Mouse (Mus musculus): ENCODE measurements around the gene Dab1.

The Dab1 gene

GRCm38 (mm10) chr4:104665553-104665952 is 1046.4 kb downstream of the Dab1 start:
- no peak for DNase-seq (ENCODE audit: low read depth, low spot score)

- no peak for DNase-seq (ENCODE audit: low read depth, low spot score)
These were observed 1047.8 kb downstream of the Dab1 start for GRCm38 (mm10) chr4:104666831-104667551.

- no peak for DNase-seq (ENCODE audit: low read depth, low spot score)
These were observed 1048.9 kb downstream of the Dab1 start for GRCm38 (mm10) chr4:104668061-104668460.

- DNase-seq (ENCODE audit: low read depth, low spot score): no peak
These were observed 1050.2 kb downstream of the Dab1 start for GRCm38 (mm10) chr4:104669406-104669805.

GRCm38 (mm10) chr4:104670741-104671140 is 1051.6 kb downstream of the Dab1 start:
- no peak for DNase-seq (ENCODE audit: low read depth, low spot score)

GRCm38 (mm10) chr4:104673317-104673716 is 1054.2 kb downstream of the Dab1 start:
- DNase-seq (ENCODE audit: low read depth, low spot score): no peak

GRCm38 (mm10) chr4:104674706-104675105 is 1055.5 kb downstream of the Dab1 start:
- DNase-seq (ENCODE audit: low read depth, low spot score): no peak

GRCm38 (mm10) chr4:104678234-104678633 is 1059.1 kb downstream of the Dab1 start:
- no peak for DNase-seq (ENCODE audit: low read depth, low spot score)

GRCm38 (mm10) chr4:104680475-104680874 is 1061.3 kb downstream of the Dab1 start:
- no peak for DNase-seq (ENCODE audit: low read depth, low spot score)

- DNase-seq (ENCODE audit: low read depth, low spot score): no peak
These were observed 1067.1 kb downstream of the Dab1 start for GRCm38 (mm10) chr4:104686137-104686809.

- DNase-seq (ENCODE audit: low read depth, low spot score): no peak
These were observed 1069.9 kb downstream of the Dab1 start for GRCm38 (mm10) chr4:104689047-104689446.

- no peak for DNase-seq (ENCODE audit: low read depth, low spot score)
These were observed 1071.9 kb downstream of the Dab1 start for GRCm38 (mm10) chr4:104691026-104691425.

GRCm38 (mm10) chr4:104694188-104694587 is 1075.0 kb downstream of the Dab1 start:
- DNase-seq (ENCODE audit: low read depth, low spot score): no peak

GRCm38 (mm10) chr4:104696522-104696921 is 1077.4 kb downstream of the Dab1 start:
- no peak for DNase-seq (ENCODE audit: low read depth, low spot score)

GRCm38 (mm10) chr4:104697703-104698102 is 1078.5 kb downstream of the Dab1 start:
- DNase-seq (ENCODE audit: low read depth, low spot score): no peak

GRCm38 (mm10) chr4:104705664-104706645 is 1086.8 kb downstream of the Dab1 start:
- no peak for DNase-seq (ENCODE audit: low read depth, low spot score)

- DNase-seq (ENCODE audit: low read depth, low spot score): no peak
These were observed 1093.4 kb downstream of the Dab1 start for GRCm38 (mm10) chr4:104712338-104713083.

- DNase-seq (ENCODE audit: low read depth, low spot score): no peak
These were observed 1095.9 kb downstream of the Dab1 start for GRCm38 (mm10) chr4:104714925-104715519.

GRCm38 (mm10) chr4:104715857-104716256 is 1096.7 kb downstream of the Dab1 start:
- DNase-seq (ENCODE audit: low read depth, low spot score): no peak

- no peak for DNase-seq (ENCODE audit: low read depth, low spot score)
These were observed 1097.3 kb downstream of the Dab1 start for GRCm38 (mm10) chr4:104716506-104716905.
